Mouse (Mus musculus): ENCODE measurements around the gene Nelfb. TPM values are rescaled to one million over a fixed set of nuclear protein-coding genes. Genes with fewer than 3 reads are reported as not detected.

Gene Nelfb
- polyA plus RNA-seq, 1 experiment from 2014 or later = 34.9 TPM

DNA sequence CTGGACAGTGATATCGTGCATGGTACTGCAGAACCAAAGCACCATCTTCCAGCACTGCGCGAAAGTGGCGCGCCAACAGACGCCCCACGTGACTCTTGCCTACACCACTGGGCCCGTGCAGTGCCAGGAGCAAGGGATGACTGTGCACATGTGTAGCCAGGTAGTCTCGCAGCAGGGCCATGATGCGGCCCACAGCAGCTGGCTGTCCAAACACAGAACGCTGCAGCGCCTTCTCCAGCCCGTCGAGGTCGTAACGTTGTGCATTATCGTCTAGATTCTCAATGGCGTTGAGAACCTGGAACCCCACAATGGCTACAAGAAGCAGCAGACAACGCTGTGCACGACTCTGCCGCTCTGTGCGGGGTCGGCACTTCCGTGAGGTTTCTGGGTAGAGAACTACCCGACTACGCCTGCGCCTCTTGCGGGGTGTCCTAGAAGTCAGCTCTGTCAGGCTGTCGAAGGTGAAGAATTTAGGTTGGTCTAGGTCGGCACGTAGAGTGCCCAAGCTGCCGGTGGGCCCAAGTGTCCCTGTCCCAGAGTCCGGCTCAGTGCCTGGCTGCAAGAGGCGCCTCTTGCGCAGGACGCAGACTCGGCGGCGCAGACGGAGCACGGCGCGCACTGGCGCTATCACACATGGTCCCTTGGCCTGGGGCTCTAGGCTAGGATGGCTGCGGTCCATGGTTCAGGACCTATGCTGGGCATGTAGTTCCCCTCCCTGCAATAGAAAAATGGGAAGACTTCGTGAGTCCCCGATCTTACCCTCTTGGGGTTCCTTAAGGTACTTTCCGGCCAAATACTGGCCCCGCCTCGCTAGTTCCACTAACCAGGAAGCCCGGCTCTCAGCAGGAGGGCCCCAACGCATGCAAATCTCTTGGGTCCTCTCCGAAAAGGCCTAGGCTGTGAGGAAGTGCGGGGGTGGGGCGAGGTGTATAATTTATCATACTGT is 15.8 kb downstream of the Nelfb start:
- ATAC-seq (ENCODE audit: low read depth) = peak; percentile 57
- Histone ChIP-seq H3K9me3 (replicated peaks; ENCODE audit: control insufficient read depth, low read length) (no peaks in the 10 kb centered on the region), H3K27me3 (ENCODE audit: control insufficient read depth, insufficient read depth, low read depth, low read length) (no peaks in the 10 kb centered on the region), H3K4me1 (ENCODE audit: control insufficient read depth, low read depth, low read length) (peaks cover 40% of the 10 kb centered on the region), H3K27ac (ENCODE audit: low read length) (peak overlapping the region; percentile 79), H3K36me3 (ENCODE audit: control insufficient read depth, insufficient read depth) (peaks cover 6% of the 10 kb centered on the region), H3K4me2 (ENCODE audit: low read depth, low read length) (peak overlapping the region; percentile 71), H3K4me3 (ENCODE audit: low read depth, low read length) (peak overlapping the region; percentile 54), H3K9ac (ENCODE audit: low read depth, low read length) (peak overlapping the region; percentile 61)
- WGBS (ENCODE audit: insufficient replicate concordance) = 7% methylated on average over 55 of the region's 55 CpGs

- H3K4me3 ChIP-seq (ENCODE audit: low read depth, low read length) = peak overlapping the region; percentile 54
- H3K9ac ChIP-seq (ENCODE audit: low read depth, low read length) = peak overlapping the region; percentile 61; the same call in 1 of the 2 replicates
- ATAC-seq (ENCODE audit: low read depth) = no peak
- peaks cover 40% of the 10 kb centered on the region for H3K4me1 ChIP-seq (ENCODE audit: control insufficient read depth, low read depth, low read length)
- peaks cover 2% of the 10 kb centered on the region; the same call in 1 of the 2 replicates for H3K36me3 ChIP-seq (ENCODE audit: control insufficient read depth, insufficient read depth)
- H3K27me3 ChIP-seq (ENCODE audit: control insufficient read depth, insufficient read depth, low read depth, low read length) = no peaks in the 10 kb centered on the region
- H3K4me2 ChIP-seq (ENCODE audit: low read depth, low read length) = peak overlapping the region; percentile 71
- WGBS (ENCODE audit: insufficient replicate concordance) = 35% methylated on average over 17 of the region's 17 CpGs
- H3K27ac ChIP-seq (ENCODE audit: low read length) = peak overlapping the region; percentile 52
- H3K9me3 ChIP-seq (replicated peaks; ENCODE audit: control insufficient read depth, low read length) = no peaks in the 10 kb centered on the region
Observed at GRCm38 (mm10) chr2:25194486-25195171, 16.7 kb downstream of the Nelfb start.

DNA sequence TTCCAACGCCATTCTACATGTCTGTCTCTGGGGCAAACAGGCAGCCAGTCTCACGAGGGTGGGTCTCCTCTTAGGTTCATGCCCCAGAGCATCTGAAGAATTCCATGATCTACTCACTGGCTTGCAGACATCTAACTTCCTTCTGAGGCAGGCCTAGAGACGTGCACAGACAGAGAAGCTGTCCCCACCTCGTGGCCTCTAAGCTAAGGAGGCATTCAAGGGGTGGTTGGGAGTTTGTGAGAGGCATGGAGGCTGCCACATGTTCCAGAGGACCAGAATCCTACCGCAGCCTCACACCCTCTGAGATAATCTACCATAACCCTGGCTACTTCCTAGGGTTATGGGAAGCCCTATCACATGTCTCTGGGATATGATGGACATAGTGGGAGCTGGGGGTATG is 17.3 kb downstream of the Nelfb start:
- no peak overlapping the region for H3K9ac ChIP-seq (ENCODE audit: low read depth, low read length)
- peaks cover 2% of the 10 kb centered on the region; the same call in 1 of the 2 replicates for H3K36me3 ChIP-seq (ENCODE audit: control insufficient read depth, insufficient read depth)
- H3K9me3 ChIP-seq (replicated peaks; ENCODE audit: control insufficient read depth, low read length) = no peaks in the 10 kb centered on the region
- WGBS (ENCODE audit: insufficient replicate concordance) = 27% methylated on average over 5 of the region's 5 CpGs
- H3K27ac ChIP-seq (ENCODE audit: low read length) = peak overlapping the region; percentile 52
- H3K4me1 ChIP-seq (ENCODE audit: control insufficient read depth, low read depth, low read length) = peaks cover 40% of the 10 kb centered on the region
- ATAC-seq (ENCODE audit: low read depth) = no peak
- H3K4me2 ChIP-seq (ENCODE audit: low read depth, low read length) = peak overlapping the region; percentile 71; the same call in 1 of the 2 replicates
- 0 out of 2 replicates have a peak overlapping the region, but pooled peaks have one; percentile 5 for H3K4me3 ChIP-seq (ENCODE audit: low read depth, low read length)
- no peaks in the 10 kb centered on the region for H3K27me3 ChIP-seq (ENCODE audit: control insufficient read depth, insufficient read depth, low read depth, low read length)

- no peak overlapping the region for H3K9ac ChIP-seq (ENCODE audit: low read depth, low read length)
- H3K4me3 ChIP-seq (ENCODE audit: low read depth, low read length) = no peak overlapping the region
- H3K4me1 ChIP-seq (ENCODE audit: control insufficient read depth, low read depth, low read length) = peaks cover 40% of the 10 kb centered on the region
- H3K27ac ChIP-seq (ENCODE audit: low read length) = no peak overlapping the region; the same call in 1 of the 2 replicates
- peaks cover under 1% of the 10 kb centered on the region; the same call in 1 of the 2 replicates for H3K36me3 ChIP-seq (ENCODE audit: control insufficient read depth, insufficient read depth)
- H3K27me3 ChIP-seq (ENCODE audit: control insufficient read depth, insufficient read depth, low read depth, low read length) = no peaks in the 10 kb centered on the region
- H3K4me2 ChIP-seq (ENCODE audit: low read depth, low read length) = peak overlapping the region; percentile 71; the same call in 1 of the 2 replicates
- no peaks in the 10 kb centered on the region for H3K9me3 ChIP-seq (replicated peaks; ENCODE audit: control insufficient read depth, low read length)
- ATAC-seq (ENCODE audit: low read depth) = peak; percentile 24
- 1% methylated on average over 6 of the region's 6 CpGs for WGBS (ENCODE audit: insufficient replicate concordance)
Observed at GRCm38 (mm10) chr2:25193330-25193770, 17.9 kb downstream of the Nelfb start.

DNA sequence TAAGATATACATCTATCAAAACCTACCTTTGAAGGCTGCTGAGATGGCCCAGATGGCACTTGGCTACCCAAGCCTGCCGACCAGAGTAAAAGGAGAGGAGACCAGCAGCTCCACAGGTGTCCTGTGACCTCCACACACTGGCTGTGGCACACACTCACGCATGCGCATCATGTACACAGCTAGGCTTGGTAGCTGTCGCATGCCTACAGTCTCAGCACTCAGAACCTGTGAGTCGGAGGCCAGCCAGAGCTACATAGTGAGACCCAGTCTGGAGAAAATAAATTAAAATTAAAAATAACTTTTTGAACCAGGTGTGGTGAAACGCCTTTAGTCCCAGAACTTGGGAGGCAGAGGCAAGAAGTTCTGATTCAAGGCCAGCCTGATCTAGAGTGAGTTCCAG is 23.4 kb downstream of the Nelfb start:
- no peaks in the 10 kb centered on the region for H3K36me3 ChIP-seq (ENCODE audit: control insufficient read depth, insufficient read depth)
- 70% methylated on average over 6 of the region's 6 CpGs for WGBS (ENCODE audit: insufficient replicate concordance)
- ATAC-seq (ENCODE audit: low read depth) = no peak
- no peaks in the 10 kb centered on the region for H3K9me3 ChIP-seq (replicated peaks; ENCODE audit: control insufficient read depth, low read length)
- H3K4me2 ChIP-seq (ENCODE audit: low read depth, low read length) = no peak overlapping the region
- no peak overlapping the region for H3K4me3 ChIP-seq (ENCODE audit: low read depth, low read length)
- H3K9ac ChIP-seq (ENCODE audit: low read depth, low read length) = no peak overlapping the region
- H3K4me1 ChIP-seq (ENCODE audit: control insufficient read depth, low read depth, low read length) = peaks cover 6% of the 10 kb centered on the region
- no peak overlapping the region for H3K27ac ChIP-seq (ENCODE audit: low read length)
- H3K27me3 ChIP-seq (ENCODE audit: control insufficient read depth, insufficient read depth, low read depth, low read length) = peaks cover 38% of the 10 kb centered on the region

DNA sequence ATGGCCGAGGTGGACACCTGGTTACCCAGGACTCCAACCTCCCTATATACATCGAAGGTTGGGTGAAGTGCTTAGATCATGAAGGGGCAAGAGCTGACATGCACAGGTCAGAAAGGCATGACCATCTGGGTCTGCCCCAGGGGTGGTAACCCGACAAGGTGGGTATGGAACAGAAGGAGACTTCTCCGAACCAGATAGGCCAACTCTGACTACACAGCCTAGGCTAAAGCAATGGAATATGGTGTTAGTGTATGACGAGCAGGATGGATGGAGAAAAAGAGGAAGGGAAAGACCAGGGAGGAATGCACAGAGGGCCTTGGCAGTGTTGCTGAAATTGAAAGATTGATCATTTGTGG is 24.7 kb downstream of the Nelfb start:
- Histone ChIP-seq H3K9ac (ENCODE audit: low read depth, low read length) (no peak overlapping the region), H3K4me1 (ENCODE audit: control insufficient read depth, low read depth, low read length) (peaks cover 15% of the 10 kb centered on the region), H3K36me3 (ENCODE audit: control insufficient read depth, insufficient read depth) (no peaks in the 10 kb centered on the region), H3K9me3 (replicated peaks; ENCODE audit: control insufficient read depth, low read length) (no peaks in the 10 kb centered on the region), H3K4me3 (ENCODE audit: low read depth, low read length) (no peak overlapping the region), H3K27me3 (ENCODE audit: control insufficient read depth, insufficient read depth, low read depth, low read length) (peaks cover 50% of the 10 kb centered on the region), H3K27ac (ENCODE audit: low read length) (no peak overlapping the region), H3K4me2 (ENCODE audit: low read depth, low read length) (peak overlapping the region; percentile 83; the same call in 1 of the 2 replicates)
- ATAC-seq (ENCODE audit: low read depth) = no peak
- WGBS (ENCODE audit: insufficient replicate concordance) = 33% methylated on average over 5 of the region's 5 CpGs

GRCm38 (mm10) chr2:25185625-25186574 is 25.4 kb downstream of the Nelfb start:
- peak overlapping the region; percentile 56 for H3K9ac ChIP-seq (ENCODE audit: low read depth, low read length)
- H3K9me3 ChIP-seq (replicated peaks; ENCODE audit: control insufficient read depth, low read length) = no peaks in the 10 kb centered on the region
- no peaks in the 10 kb centered on the region for H3K36me3 ChIP-seq (ENCODE audit: control insufficient read depth, insufficient read depth)
- peaks cover 56% of the 10 kb centered on the region for H3K27me3 ChIP-seq (ENCODE audit: control insufficient read depth, insufficient read depth, low read depth, low read length)
- ATAC-seq (ENCODE audit: low read depth) = peak; percentile 35; the same call in 1 of the 2 replicates
- H3K4me2 ChIP-seq (ENCODE audit: low read depth, low read length) = peak overlapping the region; percentile 83
- H3K27ac ChIP-seq (ENCODE audit: low read length) = no peak overlapping the region
- peak overlapping the region; percentile 56 for H3K4me3 ChIP-seq (ENCODE audit: low read depth, low read length)
- peaks cover 21% of the 10 kb centered on the region for H3K4me1 ChIP-seq (ENCODE audit: control insufficient read depth, low read depth, low read length)
- WGBS (ENCODE audit: insufficient replicate concordance) = 2% methylated on average over 64 of the region's 64 CpGs

GRCm38 (mm10) chr2:25184496-25184895 is 26.8 kb downstream of the Nelfb start:
- H3K36me3 ChIP-seq (ENCODE audit: control insufficient read depth, insufficient read depth) = no peaks in the 10 kb centered on the region
- H3K4me3 ChIP-seq (ENCODE audit: low read depth, low read length) = no peak overlapping the region
- no peak overlapping the region for H3K4me2 ChIP-seq (ENCODE audit: low read depth, low read length)
- no peak for ATAC-seq (ENCODE audit: low read depth)
- no peak overlapping the region for H3K27ac ChIP-seq (ENCODE audit: low read length)
- H3K9me3 ChIP-seq (replicated peaks; ENCODE audit: control insufficient read depth, low read length) = no peaks in the 10 kb centered on the region
- peaks cover 64% of the 10 kb centered on the region for H3K27me3 ChIP-seq (ENCODE audit: control insufficient read depth, insufficient read depth, low read depth, low read length)
- 85% methylated on average over 7 of the region's 7 CpGs for WGBS (ENCODE audit: insufficient replicate concordance)
- H3K9ac ChIP-seq (ENCODE audit: low read depth, low read length) = no peak overlapping the region
- peaks cover 28% of the 10 kb centered on the region for H3K4me1 ChIP-seq (ENCODE audit: control insufficient read depth, low read depth, low read length)
